Mouse (Mus musculus) limb, embryonic 15.5 days (tissue): Measurements from ENCODE around the gene Slc25a20. TPM values are rescaled to one million over a fixed set of nuclear protein-coding genes. Genes with fewer than 3 reads are reported as not detected.

Experiments used
- ATAC-seq: fragments of 200-750 bp; cut with Nextera tagmentation; 2 replicates; pipeline ENCODE4 v1.8.0; 2017; ENCODE audit warnings: low read depth, moderate TSS enrichment; ENCODE audit not compliant: insufficient number of reproducible peaks, low FRiP score, low TSS enrichment
- H3K27ac ChIP-seq: fragments of 300-500 bp; sonication (generic); 2 replicates; pipeline ENCODE4 v1.5.1; 2015; ENCODE audit warnings: moderate library complexity, mild to moderate bottlenecking, inconsistent platforms
- H3K27me3 ChIP-seq: fragments of 300-500 bp; sonication (generic); 2 replicates; pipeline ENCODE4 v1.6.1; 2015; ENCODE audit warnings: inconsistent platforms
- H3K36me3 ChIP-seq: fragments of 300-500 bp; sonication (generic); 2 replicates; pipeline ENCODE4 v1.6.1; 2015; ENCODE audit warnings: inconsistent platforms
- H3K4me1 ChIP-seq: fragments of 300-500 bp; sonication (generic); 2 replicates; pipeline ENCODE4 v1.6.1; 2015; ENCODE audit warnings: inconsistent platforms
- H3K4me2 ChIP-seq: fragments of 300-500 bp; sonication (generic); 2 replicates; pipeline ENCODE4 v1.6.1; 2015; ENCODE audit warnings: mild to moderate bottlenecking, inconsistent platforms
- H3K4me3 ChIP-seq: fragments of 300-500 bp; sonication (generic); 2 replicates; pipeline ENCODE4 v1.5.1; 2015; ENCODE audit warnings: mild to moderate bottlenecking, inconsistent platforms
- H3K9ac ChIP-seq: fragments of 300-500 bp; sonication (generic); 2 replicates; pipeline ENCODE4 v1.6.1; 2015; ENCODE audit warnings: inconsistent platforms
- H3K9me3 ChIP-seq: fragments of 300-500 bp; sonication (generic); 2 replicates; pipeline ENCODE4 v1.6.1; 2016; ENCODE audit warnings: inconsistent platforms
- WGBS: fragments of 180-500 bp; shearing (Covaris S2); methylation state at CpG from one replicate; pipeline ENCODE4 v1.1.7; 2015; 5-methylcytosine and 5-hydroxymethylcytosine counted together
- polyA plus RNA-seq: library from polyadenylated mRNA; unstranded; fragments of >200 nt; fragmentation: Nextera tagmentation; extraction: Ambion mirVana; gene quantifications from 2 replicates; pipeline ENCODE4 v1.2.1, GENCODE M21; 2015

Slc25a20 gene
- polyA plus RNA-seq, 1 experiment from 2014 or later: 37.1 TPM

GRCm38 (mm10) chr9:108688451-108688850 lies 26.6 kb downstream of the Slc25a20 start:
- 72% methylated on average over 9 of the region's 9 CpGs for WGBS
- Histone ChIP-seq H3K4me3 (no peak overlapping the region), H3K27me3 (no peaks in the 10 kb centered on the region), H3K4me1 (peaks cover 14% of the 10 kb centered on the region), H3K4me2 (no peak overlapping the region), H3K27ac (no peak overlapping the region), H3K9me3 (no peaks in the 10 kb centered on the region), H3K36me3 (peaks cover 11% of the 10 kb centered on the region; the same call in 1 of the 2 replicates), H3K9ac (no peak overlapping the region)
- ATAC-seq: no peak

- WGBS: 88% methylated on average over 1 of the region's 1 CpGs
- peaks cover 8% of the 10 kb centered on the region; the same call in 1 of the 2 replicates for H3K36me3 ChIP-seq
- ATAC-seq: no peak
- no peak within 1 kb of the TSS for H3K9ac ChIP-seq
- peaks cover 20% of the 10 kb centered on the region for H3K4me1 ChIP-seq
- no peaks in the 10 kb centered on the region for H3K27me3 ChIP-seq
- H3K4me3 ChIP-seq: no peak within 1 kb of the TSS
- H3K9me3 ChIP-seq: no peaks in the 10 kb centered on the region
- H3K27ac ChIP-seq: no peak within 1 kb of the TSS
- no peak within 1 kb of the TSS for H3K4me2 ChIP-seq
These were observed 27.2 kb downstream of the Slc25a20 start, which contains the start of gene Prkar2a for GRCm38 (mm10) chr9:108689106-108689505. Prkar2a (plus strand) TSS chr9:108689314.

GRCm38 (mm10) chr9:108689993-108690392 lies 28.1 kb downstream of the Slc25a20 start:
- H3K4me2 ChIP-seq: no peak overlapping the region
- H3K27ac ChIP-seq: no peak overlapping the region
- WGBS: 96% methylated on average over 1 of the region's 1 CpGs
- no peak overlapping the region for H3K9ac ChIP-seq
- ATAC-seq: no peak
- peaks cover 24% of the 10 kb centered on the region for H3K4me1 ChIP-seq
- 0 out of 2 replicates have a peak, but pooled peaks cover 1% of the 10 kb centered on the region for H3K36me3 ChIP-seq
- H3K27me3 ChIP-seq: no peaks in the 10 kb centered on the region
- H3K9me3 ChIP-seq: no peaks in the 10 kb centered on the region
- H3K4me3 ChIP-seq: no peak overlapping the region

DNA sequence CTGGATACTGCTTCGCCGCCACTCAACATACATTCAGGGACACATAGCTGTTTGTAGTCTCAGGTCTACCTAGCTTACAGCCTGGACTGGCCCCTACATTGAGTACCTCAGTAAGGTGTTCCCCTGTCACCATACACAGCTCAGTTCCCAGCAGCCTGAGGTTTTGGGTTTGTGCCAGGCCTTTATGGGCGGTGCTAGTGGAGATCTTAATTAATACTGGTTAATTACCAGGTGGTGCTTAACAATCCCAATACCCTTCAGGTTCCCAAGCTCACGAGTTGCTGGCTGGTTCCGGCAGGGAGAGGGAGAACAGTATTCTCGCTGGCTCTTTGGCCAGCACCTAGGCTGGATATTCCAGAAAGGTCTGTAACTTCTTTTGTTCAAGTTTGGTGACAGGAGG lies 29.0 kb downstream of the Slc25a20 start:
- Histone ChIP-seq H3K4me2 (no peak overlapping the region), H3K4me3 (no peak overlapping the region), H3K4me1 (peaks cover 25% of the 10 kb centered on the region), H3K27ac (no peak overlapping the region), H3K9me3 (no peaks in the 10 kb centered on the region), H3K27me3 (no peaks in the 10 kb centered on the region), H3K9ac (no peak overlapping the region), H3K36me3 (0 out of 2 replicates have a peak, but pooled peaks cover 5% of the 10 kb centered on the region)
- ATAC-seq: no peak
- 81% methylated on average over 6 of the region's 6 CpGs for WGBS

- WGBS: 68% methylated on average over 8 of the region's 8 CpGs
- H3K4me3 ChIP-seq: peak overlapping the region; percentile 86
- peak overlapping the region; percentile 82; the same call in 1 of the 2 replicates for H3K9ac ChIP-seq
- H3K4me2 ChIP-seq: peak overlapping the region; percentile 95
- peaks cover 25% of the 10 kb centered on the region for H3K4me1 ChIP-seq
- H3K36me3 ChIP-seq: 0 out of 2 replicates have a peak, but pooled peaks cover 7% of the 10 kb centered on the region
- ATAC-seq: no peak; the same call in 1 of the 2 replicates
- H3K27me3 ChIP-seq: no peaks in the 10 kb centered on the region
- H3K27ac ChIP-seq: peak overlapping the region; percentile 80
- H3K9me3 ChIP-seq: no peaks in the 10 kb centered on the region
These were observed 29.5 kb downstream of the Slc25a20 start for GRCm38 (mm10) chr9:108691371-108691770.

DNA sequence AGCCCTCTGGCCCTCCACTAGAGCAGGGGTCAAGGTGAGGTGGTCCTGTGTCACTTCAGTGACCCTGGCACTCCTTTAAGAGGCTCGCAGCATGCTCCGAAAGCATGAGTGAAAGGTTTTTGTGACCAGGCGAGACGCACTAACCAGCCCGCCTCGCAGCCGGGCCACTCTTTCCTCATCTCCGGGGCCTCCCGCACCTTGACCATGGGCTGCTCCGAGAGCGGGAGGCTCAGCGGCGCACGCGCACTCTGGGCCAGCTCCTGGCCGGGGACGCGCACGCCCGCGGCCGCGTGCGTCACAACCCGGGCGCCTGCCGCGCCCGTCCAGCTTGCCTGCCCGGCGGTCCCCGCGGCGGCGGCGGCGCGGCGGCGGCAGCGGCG lies 29.9 kb downstream of the Slc25a20 start:
- H3K9me3 ChIP-seq: no peaks in the 10 kb centered on the region
- 0 out of 2 replicates have a peak, but pooled peaks cover 8% of the 10 kb centered on the region for H3K36me3 ChIP-seq
- H3K4me1 ChIP-seq: peaks cover 25% of the 10 kb centered on the region
- H3K4me3 ChIP-seq: peak overlapping the region; percentile 86
- peak; percentile 87 for ATAC-seq
- 1% methylated on average over 37 of the region's 42 CpGs for WGBS
- H3K4me2 ChIP-seq: peak overlapping the region; percentile 95
- no peaks in the 10 kb centered on the region for H3K27me3 ChIP-seq
- peak overlapping the region; percentile 80 for H3K27ac ChIP-seq
- H3K9ac ChIP-seq: peak overlapping the region; percentile 82

DNA sequence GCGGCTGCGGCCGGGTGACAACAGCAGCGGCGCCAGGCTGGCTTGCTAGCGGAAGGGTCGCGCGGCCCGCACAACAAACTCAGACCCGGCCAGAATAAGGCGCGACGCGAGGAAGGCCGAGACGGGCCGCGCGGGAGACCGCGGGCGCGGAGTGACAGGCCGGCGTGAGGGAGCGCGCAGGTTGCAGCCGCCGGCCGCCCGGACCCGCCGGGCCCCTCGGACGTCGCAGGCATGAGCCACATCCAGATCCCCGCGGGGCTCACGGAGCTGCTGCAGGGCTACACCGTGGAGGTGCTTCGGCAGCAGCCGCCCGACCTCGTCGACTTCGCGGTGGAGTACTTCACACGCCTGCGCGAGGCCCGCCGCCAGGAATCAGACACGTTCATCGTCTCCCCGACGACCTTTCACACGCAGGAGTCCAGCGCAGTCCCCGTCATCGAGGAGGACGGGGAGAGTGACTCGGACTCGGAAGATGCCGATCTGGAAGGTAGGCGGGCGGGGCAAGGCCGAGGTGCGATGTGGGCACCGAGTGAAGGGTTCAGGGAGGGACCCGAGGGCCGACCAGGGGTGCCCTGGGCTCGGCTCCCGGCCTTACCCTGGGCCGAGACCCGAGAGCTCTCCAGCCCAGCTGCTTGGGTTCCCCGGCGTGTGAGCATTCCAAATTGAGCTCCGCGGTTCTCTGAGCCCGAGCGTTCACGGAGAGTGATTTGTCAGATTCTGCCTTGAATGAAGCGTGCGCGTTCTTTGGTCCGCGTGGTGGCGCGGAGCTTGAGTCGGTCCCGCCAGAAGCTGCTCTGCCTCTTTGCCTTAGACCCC lies 30.5 kb downstream of the Slc25a20 start:
- no peaks in the 10 kb centered on the region for H3K9me3 ChIP-seq
- whole genome bisulfite sequencing: under 1% methylated on average over 91 of the region's 92 CpGs
- ATAC-seq: peak; percentile 62

GRCm38 (mm10) chr9:108693946-108694345 lies 32.1 kb downstream of the Slc25a20 start:
- H3K27me3 ChIP-seq: no peaks in the 10 kb centered on the region
- H3K9me3 ChIP-seq: no peaks in the 10 kb centered on the region
- H3K4me1 ChIP-seq: peaks cover 25% of the 10 kb centered on the region
- H3K9ac ChIP-seq: no peak overlapping the region
- no peak overlapping the region; the same call in 1 of the 2 replicates for H3K4me2 ChIP-seq
- ATAC-seq: no peak
- 76% methylated on average over 4 of the region's 4 CpGs for WGBS
- no peak overlapping the region for H3K4me3 ChIP-seq
- H3K27ac ChIP-seq: no peak overlapping the region
- 0 out of 2 replicates have a peak, but pooled peaks cover 8% of the 10 kb centered on the region for H3K36me3 ChIP-seq

More for the DNA sequence above, 30.5 kb downstream of the Slc25a20 start:
- Histone ChIP-seq H3K4me2 (peak overlapping the region; percentile 95), H3K9ac (peak overlapping the region; percentile 82), H3K27me3 (no peaks in the 10 kb centered on the region), H3K27ac (peak overlapping the region; percentile 80), H3K36me3 (0 out of 2 replicates have a peak, but pooled peaks cover 8% of the 10 kb centered on the region), H3K4me3 (peak overlapping the region; percentile 86), H3K4me1 (peaks cover 25% of the 10 kb centered on the region)

- H3K9me3 ChIP-seq: no peaks in the 10 kb centered on the region
- no peak overlapping the region for H3K27ac ChIP-seq
- no peak overlapping the region for H3K4me3 ChIP-seq
- H3K36me3 ChIP-seq: 0 out of 2 replicates have a peak, but pooled peaks cover 8% of the 10 kb centered on the region
- ATAC-seq: no peak
- H3K4me2 ChIP-seq: no peak overlapping the region
- H3K27me3 ChIP-seq: no peaks in the 10 kb centered on the region
- no peak overlapping the region for H3K9ac ChIP-seq
- WGBS: 90% methylated on average over 1 of the region's 1 CpGs
- H3K4me1 ChIP-seq: peaks cover 25% of the 10 kb centered on the region
These were observed 32.6 kb downstream of the Slc25a20 start for GRCm38 (mm10) chr9:108694533-108694932.

DNA sequence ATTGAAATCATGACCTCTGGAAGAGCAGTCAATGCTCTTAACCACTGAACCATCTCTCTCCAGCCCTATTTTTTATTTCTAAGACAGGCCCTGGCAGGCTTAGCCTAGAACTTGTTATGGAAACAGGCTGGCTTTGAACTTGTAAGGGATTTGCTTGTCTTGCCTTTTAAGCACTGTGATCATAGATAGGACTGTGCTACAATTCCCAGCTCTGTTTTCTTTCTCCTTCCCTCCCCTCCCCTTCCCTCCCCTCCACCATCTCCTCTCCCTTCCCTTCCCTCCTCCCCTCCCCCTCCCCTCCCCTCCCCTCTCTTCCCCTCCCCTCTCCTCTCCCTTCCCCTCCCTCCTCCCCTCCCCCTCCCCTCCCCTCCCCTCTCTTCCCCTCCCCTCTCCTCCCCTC lies 40.6 kb downstream of the Slc25a20 start:
- Histone ChIP-seq H3K4me3 (no peak overlapping the region), H3K9me3 (no peaks in the 10 kb centered on the region), H3K9ac (no peak overlapping the region), H3K4me2 (no peak overlapping the region), H3K4me1 (0 out of 2 replicates have a peak, but pooled peaks cover 5% of the 10 kb centered on the region), H3K27ac (no peak overlapping the region), H3K27me3 (no peaks in the 10 kb centered on the region), H3K36me3 (no peaks in the 10 kb centered on the region)
- no peak for ATAC-seq

DNA sequence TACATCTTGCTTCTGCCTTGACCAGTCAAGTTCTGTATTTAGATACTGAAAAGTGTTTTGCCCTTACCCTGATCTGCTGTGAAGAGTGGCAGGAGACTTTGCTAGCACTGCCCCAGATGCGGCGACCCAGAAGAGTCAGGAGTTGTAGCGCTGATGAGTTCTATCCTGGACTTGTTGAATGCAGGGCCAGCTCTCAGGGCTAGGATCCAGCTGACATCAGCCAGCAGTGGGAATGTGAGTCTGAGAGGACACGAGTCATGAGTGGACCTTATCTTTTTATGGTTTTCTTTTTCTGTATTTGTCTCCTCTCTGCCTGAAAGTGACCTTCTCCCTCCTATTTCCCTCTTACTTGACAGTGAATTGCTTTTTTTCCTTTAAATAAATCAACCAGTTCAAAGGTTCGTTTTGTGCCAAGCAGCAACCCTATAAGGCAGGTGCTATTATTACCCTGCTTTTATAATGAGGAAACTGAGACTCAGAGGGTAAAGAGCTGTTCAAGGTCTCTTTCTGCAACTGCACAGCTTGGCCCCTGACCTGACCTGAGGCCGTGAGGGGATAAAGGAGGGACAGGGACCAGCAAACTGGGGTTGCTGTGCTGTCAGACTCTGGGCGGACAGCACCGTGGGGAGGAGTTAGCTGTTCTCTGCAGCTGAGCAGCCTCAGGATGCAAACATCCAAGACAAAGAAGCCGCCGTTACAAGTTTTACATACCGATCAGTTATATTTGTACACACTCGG lies 41.7 kb downstream of the Slc25a20 start:
- no peaks in the 10 kb centered on the region for H3K27me3 ChIP-seq
- H3K9me3 ChIP-seq: no peaks in the 10 kb centered on the region
- no peak overlapping the region for H3K4me3 ChIP-seq
- no peak overlapping the region for H3K9ac ChIP-seq
- H3K4me2 ChIP-seq: no peak overlapping the region
- H3K27ac ChIP-seq: no peak overlapping the region
- 0 out of 2 replicates have a peak, but pooled peaks cover 5% of the 10 kb centered on the region for H3K4me1 ChIP-seq
- ATAC-seq: no peak
- H3K36me3 ChIP-seq: no peaks in the 10 kb centered on the region
- WGBS: 52% methylated on average over 12 of the region's 12 CpGs
